Mouse (Mus musculus) T-helper 17 cell (primary cell): ENCODE data around the gene Fat1.
"Not testable (repeated sequence)": the region's sequence is repeated elsewhere in the genome, so short reads cannot be mapped to it uniquely, and the experiment has no call there.

Experiments
- in situ Hi-C, 2 experiments: fragments of 300-600 bp; cut with MboI, MseI; formaldehyde crosslinking; loops; 1 replicate in 1 of 2; 2 replicates in 1 of 2; pipeline ENCODE4 v1.15.1; 2025; ENCODE audit warnings: high pct_unique_total_duplicates in 2 of 2

The Fat1 gene

DNA sequence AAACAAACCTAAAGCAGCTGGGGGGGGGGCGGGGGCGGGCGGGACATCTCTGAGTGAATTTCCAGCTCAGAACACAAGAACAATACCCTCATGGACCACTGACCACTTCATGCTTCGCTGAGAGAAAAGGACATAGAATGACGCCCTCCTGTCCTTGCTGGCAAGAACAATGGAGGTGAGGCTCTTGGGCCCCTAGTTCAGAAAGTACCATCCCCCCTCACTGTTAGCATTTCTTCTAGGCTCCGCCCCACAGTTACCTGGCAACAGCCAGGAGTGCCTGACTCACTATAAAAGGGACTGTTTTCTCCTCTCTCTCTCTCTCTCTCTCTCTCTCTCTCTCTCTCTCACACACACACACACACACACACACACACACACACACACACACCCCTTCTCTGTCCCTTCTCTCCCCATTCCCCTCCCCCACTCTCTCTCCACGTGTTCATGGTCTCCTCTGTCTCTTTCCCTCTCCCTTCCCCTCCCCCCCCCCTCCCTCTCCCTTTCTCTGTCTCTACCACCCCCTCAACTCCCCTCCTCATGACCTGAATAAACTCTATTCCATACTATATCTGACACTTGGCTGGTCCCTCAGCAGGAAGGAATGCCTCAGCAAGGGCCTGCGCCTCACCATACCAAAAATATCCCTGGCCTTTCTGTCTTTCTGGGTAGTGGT lies 129.1 kb downstream of the Fat1 start:
- in situ Hi-C loops = no loop called here

DNA sequence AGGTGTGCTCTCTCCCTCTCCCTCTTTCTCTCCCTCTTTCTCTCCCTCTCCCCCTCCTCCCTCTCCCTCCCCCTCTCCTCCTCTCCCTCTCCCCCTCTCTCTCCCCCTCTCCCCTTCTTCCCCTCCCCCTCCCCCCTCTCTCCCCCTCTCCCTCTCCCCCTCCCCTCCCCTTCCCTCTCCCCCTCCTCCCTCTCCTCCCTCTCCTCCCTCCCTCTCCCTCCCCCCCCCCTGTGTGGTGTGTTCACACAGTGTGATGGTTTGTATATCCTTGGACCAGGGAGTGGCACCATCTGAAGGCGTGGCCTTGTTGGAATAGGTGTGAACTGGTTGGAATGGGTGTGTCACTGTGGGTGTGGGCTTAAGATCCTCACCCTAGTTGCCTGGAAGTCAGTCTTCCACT lies 130.1 kb downstream of the Fat1 start:
- in situ Hi-C loops = not testable (repeated sequence)

DNA sequence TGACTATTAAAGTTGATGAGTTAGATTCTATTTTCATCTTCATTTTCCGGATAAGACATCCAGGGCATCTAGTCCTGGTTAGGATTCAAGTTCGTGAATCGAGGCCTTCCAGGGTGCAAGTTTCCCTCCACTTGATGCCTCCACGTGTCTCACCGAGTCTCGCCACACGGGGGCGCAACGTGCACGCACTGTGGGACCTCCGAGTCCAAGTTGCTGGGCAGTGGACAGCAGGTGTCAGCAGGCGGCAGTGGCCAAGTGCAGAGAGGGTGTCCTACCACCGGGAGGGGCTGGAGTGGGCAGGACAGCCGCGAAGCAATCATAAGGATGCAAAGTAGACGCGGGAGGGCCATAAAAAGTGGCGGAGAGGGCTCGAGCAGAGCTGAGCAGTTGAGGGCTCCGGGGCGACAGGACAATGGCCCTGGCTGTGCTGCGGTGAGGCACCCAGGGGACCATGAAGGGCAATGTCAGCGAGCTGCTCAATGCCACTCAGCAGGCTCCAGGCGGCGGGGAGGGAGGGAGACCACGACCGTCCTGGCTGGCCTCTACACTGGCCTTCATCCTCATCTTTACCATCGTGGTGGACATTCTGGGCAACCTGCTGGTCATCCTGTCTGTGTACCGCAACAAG lies 133.6 kb downstream of the Fat1 start, which contains the start of gene Mtnr1a:
Mtnr1a (plus strand) TSS at position 379 of the 628 bp plus-strand sequence.
- in situ Hi-C loops = no loop called here

GRCm38 (mm10) chr8:45070949-45071348 lies 135.7 kb downstream of the Fat1 start:
- in situ Hi-C loops = no loop called here

- in situ Hi-C loops = no loop called here
These were observed 145.6 kb downstream of the Fat1 start for GRCm38 (mm10) chr8:45080850-45081249.

- in situ Hi-C loops = no loop called here
These were observed 158.4 kb downstream of the Fat1 start for GRCm38 (mm10) chr8:45093599-45093998.
